Mouse (Mus musculus) B cell, adult 2 months (primary cell): Measurements from ENCODE around the gene Nod2.

Experiments used
- DNase-seq, 2 experiments: peaks; one replicate each; pipeline ENCODE4 v3.0.0; 2022

Nod2 gene

DNA sequence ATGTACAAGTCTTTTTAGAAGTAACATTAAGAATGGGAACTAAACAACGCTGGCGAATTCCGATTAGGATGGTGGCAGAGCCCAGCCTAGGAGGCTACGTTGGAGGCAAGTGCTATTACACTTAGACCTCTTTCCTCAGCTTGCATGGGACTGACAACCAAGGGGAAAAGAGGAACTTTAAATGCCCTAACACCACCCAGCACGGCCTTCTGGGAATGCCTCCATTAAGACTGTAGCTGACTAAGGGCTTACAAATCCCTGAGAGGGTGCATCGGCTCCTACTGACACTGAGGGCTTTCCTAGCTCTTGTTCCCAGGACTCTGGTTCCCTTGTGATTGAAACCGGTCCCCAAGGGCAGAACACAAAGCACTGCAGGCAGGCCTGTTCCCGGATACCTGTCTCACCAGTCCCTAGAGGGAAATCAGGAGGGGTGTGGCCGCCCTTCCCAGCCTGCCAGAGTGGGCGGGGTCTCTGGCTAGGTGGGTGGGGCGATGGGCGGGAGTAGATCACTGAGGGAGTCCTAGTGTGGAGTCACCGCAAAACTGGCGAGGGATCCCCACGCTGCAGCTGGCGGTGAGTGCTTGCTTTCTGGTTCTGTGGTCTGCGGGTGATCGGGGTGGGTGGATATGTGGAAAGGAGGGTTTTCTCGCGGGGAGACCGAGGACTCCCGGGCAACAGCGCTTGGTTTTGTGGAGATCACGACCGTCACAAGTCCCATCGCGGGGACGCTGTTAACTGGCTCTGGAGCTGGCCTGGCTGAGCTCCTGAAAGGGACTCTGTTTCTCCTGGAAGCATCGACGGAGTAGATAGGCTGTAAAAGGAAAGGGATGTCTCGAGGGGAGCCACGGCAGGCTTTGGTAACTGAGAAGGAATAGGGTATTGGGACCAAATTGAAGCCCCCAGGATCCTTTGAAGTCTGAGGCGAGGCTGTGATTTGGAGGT, at the start of gene Nod2:
Gene Nod2 (plus strand): TSS at position 479 of the 942 bp plus-strand sequence.
- peak; percentile 74 to 77 for DNase-seq

DNA sequence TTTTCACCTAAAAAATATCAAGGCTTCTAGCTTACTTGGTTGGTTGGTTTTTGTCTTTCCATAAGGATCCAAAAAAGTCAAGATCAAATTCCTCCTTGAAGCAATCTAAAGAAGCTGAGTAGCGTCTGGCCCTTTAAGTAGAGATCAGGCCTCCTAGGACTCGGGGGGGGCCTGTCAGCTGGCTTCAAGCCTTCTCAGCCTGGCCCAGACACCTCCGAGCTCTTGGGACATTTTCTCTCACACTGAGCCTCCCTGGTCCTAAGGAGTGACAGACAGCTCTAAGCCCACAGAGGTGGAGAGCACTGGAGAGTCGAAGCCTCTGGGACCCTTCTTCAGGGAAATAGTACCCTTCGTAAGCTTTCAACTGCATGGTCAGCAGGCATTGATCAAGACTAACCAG, 48.5 kb upstream of the Nod2 start:
- no peak for DNase-seq

DNA sequence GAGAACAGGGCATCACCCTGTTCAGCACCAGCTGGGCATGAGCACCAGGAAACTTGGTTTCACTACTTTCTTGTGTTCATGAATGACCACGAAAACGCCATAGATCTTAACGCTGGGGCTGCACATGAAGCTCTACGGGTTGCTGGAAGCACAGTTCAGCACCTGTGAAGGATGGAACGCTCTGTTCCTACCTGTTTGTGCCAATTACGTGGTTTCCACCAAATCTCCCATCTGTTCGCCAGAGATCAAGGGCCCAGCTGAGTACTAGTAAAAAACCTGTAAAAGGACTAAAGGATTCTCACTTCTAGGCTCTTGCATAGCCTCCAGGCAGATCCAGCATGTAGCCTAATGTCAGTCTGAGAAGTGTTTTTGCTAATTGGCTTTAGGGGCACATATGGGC, 47.6 kb upstream of the Nod2 start:
- no peak for DNase-seq

DNA sequence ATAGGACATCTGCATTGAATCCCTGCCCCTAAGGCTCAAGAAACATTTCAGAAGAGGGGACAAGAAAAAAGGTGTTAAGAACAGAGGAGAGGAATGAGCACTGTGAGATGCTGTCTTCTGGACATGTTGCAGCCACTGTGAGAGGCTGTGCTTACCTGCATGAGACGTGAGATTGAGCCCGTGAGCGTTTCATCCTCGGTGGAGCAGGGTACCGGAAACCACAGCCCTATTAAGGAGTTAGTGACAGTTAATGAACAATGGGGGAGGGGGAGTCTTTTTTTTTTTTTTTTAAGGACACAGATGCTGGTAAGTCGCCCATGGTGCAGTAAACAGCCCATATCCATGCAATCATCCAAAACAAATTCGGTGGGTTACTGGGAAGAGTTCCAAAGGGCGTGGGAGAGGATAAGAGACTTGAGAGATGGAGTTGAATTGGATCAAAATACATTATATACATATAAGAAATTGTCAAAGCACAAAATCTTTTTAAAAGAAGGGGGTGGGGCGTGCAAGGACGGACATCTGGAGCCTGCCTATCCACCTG, 43.6 kb upstream of the Nod2 start:
- DNase-seq, result no peak

DNA sequence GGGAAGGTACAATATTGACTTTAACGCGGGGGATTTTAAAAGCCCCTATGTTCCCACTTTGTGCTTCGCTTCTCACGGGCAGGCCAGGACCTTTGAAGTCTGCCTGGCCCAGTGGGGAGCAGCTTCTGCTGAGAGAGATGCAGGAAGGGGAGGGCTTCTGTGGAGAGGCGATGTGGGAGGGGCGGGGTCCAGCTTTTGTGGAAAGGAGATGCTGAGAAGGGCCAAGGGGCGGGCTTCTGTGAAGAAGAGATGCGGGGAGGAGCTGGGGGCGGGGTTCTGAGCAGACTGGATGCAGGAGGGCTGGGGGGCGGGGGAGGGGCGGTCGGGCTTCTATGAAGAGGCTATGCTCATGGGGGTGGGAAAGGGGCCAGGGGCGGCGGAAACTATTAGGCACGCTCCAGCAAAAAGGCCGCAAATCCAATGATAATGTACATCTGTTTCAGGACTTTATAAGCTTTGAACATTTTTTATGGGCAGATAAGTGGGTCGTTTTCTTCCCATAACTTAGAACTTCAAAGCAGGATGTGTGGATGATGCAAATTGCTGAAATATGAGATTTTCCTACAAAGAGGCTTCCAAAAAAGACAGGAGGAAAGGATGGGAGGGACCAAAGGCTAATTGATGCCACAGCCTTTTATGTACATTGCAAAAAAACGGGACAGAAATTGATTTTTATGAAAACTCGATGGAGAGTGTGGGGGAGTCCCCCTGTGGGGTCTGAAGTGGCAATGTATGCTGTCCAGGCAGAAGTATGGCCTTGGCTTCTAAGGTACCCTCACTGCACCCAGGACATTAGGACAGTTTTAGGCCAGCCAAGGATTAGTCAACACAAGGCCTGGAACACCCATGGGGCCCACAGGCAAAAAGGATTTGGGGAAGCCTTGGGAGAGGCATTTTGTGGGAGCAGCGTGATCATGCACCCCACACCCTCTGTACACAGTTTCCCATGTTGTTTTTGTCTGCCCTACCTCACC, 42.8 kb upstream of the Nod2 start:
- peak in 1 of 2 experiments; percentile 28 for DNase-seq

DNA sequence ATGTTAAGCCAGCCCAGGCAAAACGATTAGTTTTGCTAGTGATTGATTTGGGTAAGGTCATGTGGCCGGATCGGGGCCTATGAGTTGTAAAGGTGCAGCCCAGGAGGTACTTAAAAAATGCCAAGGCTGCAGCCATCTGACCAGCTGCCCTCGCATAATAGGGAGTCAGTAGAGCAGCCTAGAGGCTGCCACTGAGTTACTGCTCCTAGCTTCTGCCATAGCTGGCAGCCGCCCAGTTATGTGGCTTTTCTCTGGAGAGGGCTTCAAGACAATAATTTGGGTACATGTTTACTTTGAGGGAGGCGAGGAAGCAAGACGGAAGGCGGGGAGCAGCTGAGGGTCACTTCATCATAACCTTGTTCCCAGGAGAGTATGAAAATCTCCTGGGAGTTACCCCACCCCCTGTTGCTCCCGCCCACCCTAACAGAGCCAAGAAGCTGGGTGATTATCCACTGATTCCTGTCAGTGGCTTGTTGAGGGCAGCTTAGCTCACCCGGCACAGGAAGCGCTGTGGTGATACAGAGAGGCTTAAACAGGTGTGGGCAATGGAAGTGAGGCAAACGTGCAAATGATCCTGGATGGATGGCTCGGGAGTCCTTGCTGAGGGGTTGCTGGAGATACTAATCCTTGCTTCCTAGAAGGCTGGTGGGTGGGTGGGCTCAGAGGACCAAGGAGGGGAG, 41.6 kb upstream of the Nod2 start:
- DNase-seq, result no peak

DNA sequence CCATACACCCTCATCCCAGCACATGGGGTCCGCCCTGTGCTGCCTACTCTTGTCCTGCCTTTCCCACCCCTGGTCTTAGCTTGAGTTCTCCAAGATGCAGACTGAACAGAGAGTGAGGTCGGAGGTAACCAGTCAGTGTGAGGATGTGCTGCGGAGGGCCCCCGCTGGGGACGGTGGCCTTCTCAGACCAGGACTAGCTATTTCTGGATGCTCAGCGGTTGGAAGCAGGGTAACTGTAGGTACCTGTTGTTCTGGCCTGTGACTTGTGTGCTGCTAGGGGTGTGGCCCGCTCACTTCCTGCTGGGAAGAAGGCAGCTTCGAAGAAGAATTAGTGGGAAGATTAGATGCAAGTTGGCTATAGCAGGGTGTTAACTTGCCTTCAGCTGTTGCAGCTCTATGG, 38.1 kb upstream of the Nod2 start:
- no peak for DNase-seq

DNA sequence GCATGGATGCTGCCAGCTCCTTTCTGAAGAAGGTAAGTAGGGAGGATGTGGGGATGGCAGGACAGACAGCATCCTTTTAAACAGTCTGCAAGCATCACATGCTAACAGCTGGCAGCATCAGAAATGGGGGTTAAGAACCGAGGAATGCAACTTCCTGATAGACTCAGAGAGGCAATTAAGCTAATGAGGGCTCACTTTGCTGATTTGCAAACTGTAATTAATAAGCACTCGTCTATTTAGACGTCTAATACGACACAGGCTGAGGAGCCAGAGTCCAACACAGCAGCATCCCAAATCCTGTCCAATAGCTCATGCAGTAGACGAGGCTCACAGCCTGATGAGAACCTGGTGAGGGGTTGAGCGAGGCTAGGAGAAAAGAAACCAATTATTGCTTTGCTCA, 36.8 kb upstream of the Nod2 start:
- no peak for DNase-seq

DNA sequence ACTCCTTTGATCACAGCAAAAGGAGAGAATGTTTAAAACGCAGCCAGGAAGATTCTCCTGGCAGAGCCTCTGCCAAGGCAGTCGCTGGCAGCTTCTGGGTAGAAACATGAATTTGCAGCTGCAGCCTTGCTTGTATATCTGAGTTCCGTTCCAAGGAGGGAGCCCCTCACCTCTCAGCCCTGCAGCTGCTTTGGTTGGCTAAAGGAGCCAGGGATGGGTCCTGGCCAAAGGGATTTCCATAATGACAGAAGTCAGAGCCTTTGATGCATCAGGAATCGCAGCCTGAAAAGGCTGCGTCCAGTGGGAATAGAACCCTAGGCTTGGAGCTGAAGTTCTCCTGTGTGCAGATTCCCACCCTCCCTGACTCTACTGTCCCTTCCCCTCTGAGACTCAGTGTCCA, 32.1 kb upstream of the Nod2 start:
- no peak for DNase-seq

DNA sequence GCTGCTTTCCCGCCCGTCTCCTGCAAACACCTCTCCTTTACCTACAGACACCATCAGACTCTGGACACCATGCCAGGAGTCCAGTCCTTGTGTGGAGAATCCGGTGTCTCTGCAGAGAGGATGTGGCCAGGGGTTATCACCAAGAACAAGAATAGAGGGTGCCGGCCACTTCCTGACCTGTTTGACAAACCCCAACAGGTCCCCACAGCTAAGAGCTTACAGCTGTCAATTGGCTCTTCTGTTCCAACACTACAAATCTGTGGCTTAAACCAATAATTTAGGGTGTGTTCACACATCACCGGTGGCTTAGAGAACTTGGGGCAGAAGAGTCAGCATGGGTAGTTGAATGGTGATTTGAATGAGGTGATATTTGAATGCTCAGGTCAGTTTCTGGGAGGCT, 28.5 kb upstream of the Nod2 start:
- DNase-seq, result no peak

DNA sequence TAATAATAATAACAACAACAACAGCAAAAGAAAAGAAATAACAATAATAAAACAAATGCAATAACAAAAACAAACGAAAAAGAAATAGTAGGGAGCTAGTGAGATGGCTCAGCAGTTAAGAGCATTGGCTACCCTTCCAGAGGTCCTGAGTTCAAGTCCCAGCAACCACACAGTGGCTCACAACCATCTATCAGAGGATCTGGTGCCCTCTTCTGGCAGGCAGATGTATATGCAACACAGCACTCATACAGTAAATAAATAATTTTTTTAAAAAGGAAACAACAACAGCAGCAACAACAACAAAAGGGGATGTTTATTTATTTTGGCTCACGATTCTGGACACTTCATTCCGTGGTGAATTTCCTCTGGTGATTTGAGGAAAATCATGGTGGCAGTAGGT, 27.6 kb upstream of the Nod2 start:
- DNase-seq, result peak; percentile 61

DNA sequence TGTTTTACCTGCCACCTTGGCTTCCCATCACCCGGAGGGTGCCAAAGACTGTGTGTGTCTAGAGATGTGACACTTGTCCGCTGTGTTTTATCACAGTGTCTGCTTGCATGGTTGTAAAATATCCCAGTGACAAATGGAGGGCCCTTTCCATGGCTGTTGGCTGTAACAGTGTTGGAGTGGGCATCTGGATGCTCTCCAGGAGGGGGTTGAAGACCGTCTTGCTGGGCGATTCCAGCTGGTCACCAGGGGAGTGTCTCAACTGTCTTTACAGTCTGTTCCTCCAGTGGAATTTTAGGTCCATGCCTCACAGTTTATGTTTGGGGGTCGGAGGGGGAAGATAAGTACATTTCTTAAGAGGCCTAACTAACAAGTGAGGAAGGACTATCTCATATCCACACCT, 26.2 kb upstream of the Nod2 start:
- DNase-seq, result no peak

DNA sequence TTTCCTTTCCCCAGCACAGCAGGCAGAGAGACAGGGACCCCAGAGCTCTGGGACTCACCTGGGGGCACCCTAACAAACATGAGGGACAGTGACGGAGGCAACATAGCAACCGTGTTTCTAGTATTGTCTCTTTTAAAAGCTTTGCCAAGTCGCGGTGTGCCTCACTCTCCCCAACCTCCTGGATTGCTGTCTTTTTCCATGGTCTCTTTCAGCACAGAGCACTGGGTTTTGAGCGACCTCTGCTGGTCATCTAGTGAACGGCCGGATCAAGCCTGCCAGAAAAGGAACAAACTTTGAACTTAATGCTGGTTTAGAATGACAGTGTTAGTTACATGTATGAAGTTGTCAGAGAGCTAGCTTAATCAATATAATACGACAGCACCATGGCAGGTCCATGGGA, 25.7 kb upstream of the Nod2 start:
- peak; percentile 79 to 80 for DNase-seq

DNA sequence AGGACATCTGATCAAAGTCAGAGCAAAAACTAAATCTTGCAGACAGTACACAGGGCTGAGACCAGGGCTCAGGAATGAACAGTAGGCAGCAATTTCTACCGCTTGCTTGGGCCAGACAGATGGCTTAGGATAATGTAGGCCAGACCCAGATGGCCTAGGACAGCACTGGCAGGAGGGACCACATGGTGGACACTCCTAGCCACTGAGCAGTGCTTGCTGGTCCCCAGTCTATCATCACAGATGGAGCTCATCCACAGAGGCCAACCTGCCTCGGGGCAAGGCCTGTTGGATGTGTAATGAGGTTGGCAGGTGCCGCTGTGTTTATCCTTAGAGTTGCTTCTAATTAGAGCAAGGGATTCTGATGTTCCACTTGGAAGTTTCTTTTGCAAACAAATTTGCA, 23.8 kb upstream of the Nod2 start:
- no peak for DNase-seq

DNA sequence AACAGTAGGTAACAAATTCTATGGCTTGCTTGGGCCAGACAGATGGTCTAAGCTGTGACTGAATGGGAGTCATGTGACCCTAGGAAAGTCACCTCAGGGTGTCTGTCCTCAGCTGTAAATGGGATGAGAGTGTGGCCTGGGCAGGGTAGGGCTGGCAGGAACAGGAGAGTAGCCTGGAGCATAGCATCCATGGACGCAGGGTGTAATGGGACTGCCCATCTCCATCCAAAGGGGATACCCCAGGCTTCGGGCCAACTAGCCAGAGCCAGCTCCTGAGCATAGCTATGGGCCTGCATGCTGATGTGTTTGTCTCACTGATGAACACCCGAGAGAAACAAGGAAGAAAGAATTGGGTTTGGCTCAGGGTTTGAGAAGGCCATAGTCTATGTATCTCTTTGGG, 22.8 kb upstream of the Nod2 start:
- no peak for DNase-seq

DNA sequence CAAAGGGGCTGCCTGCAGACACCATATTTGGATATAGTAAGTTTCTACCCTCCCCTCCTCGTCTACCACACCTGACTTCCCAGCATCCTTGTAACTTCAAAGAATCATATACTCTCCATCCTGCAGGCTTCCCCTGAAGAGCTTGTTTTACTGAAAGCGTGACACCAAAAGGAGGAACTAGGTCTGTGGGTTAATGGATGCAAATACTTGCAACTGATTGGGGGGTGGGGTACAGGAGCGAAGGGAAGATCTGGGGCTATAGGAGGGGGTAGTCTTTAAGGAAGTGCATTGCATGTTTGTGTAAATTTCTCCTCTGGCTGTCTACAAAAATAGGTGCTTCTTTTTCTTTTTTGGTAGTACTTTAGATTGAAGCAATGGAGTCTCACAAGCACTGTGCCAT, 20.7 kb upstream of the Nod2 start:
- peak in 1 of 2 experiments; percentile 29 for DNase-seq

DNA sequence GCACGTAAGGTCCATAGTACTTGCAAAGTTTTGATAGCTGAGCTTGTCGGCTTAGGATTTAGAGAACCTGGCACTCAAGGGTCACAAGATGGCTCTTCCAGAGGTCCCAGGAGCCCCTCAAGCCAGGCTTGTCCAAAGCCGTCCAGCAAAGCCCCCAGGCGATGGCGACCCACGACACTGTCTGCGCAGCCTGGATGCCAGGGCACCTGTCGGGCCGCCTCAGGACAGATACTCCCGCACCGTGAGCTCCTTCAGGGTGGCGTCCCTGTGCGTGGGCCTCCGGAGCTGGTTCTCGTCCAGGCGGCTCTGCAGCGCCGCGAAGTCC, 20.2 kb upstream of the Nod2 start:
- no peak for DNase-seq

DNA sequence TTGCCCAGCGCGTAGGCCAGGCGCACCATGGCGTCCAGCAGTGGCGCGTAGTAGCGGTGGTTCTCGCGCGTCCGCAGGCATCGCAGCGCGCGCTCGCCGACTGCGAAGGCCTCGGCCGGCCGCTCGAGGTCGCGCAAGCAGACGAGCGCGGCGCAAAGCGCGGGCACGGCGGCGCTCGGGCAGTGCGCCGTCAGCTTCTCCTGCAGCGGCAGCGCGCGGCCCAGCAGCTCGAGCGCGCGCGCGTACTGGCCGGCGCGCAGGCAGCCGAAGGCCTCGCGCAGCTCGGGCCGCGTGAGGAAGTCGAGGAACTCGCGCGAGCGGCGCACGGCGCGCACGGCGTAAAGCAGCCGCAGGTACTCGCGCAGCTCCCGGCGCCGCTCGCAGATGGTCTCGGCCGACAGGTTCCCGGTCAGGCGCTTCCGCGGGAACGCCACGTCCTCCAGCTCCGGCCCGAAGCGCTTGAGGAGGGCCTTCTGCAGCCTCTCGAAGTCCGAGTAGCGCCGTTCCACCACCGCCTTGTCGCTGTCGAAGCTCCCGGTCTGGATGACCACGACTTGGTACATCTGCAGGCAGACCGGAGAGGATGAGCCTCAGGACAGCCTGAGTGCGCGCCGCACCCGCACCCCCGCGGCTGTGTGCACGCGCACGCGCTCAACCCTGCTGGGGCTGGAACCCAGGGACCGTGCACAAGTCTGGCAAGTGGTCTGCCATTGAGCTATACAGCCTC, 19.7 kb upstream of the Nod2 start:
- no peak for DNase-seq

DNA sequence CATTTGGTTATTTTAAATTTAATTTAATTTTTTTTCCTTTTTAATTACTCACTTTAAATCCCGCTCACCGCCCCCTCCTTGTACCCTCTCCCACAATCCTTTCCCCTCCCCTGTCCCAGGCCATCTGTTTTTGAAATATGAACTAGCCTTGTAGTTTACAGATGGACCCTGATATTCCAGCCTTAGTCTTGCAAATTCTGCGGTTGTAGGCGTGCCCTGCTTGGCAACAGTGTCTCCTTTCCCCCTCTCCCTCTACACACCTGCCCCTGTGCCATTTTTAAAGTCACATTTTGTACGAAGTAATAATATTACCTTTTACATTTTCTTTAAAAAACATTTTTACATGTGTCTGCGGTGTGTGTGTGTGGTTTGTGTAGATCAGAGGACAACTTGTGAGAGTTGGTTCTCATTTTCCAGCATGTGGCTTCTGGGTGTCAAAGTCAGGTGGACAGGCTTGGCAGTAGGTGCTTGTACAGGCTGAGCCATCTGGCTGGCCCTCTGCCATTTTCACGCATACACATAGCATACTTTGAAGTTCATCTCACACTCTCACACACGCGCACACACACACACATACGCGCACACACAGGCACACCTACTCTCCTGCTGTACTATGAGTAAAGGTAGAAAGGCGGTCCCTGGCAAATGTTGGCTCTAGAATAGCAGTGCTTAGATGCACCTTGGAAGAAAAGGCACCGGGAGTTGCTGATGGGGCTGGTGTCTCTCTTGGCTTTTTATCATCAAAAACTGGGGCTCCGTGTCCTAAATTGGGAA, 18.9 kb upstream of the Nod2 start:
- DNase-seq, result no peak

DNA sequence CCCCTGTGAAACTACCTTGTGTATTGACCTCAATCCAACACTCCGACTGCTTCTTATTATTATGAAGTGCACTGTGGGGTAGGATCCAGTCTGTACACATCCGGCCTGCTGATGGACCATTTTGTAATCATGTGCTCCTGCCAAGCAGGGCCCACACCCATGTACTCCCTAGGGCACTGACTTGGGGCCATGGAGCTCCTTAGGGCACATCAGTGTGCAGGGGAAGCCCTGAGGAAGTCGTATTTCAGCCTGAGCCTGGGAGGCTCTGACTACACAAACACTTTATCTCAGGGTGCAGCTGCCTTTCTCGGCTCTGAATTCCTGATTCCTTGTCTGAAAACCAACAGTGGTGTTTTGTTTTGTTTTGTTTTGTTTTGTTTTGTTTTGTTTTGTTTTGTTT, 16.9 kb upstream of the Nod2 start:
- DNase-seq, result no peak

DNA sequence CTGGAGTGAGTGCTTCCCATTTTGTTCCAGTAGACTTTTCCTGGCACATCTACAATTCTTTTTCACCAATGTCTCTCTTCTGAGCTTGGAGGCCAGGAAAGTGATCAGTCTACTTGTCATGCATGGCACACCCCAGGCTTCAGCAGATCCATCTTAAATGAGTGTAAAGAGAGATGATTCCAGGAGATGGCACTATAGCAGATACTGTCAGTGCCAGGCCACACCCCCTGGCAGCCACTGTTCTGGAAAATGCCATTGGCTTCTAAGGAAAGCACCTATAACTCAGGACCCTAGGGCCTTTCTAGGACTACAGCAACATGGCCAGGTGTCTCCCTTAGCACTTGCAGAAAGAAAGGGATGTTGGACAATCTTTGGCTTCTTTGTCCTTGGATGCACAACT, 16.0 kb upstream of the Nod2 start:
- DNase-seq, result peak; percentile 53 to 55
